Mouse (Mus musculus): ENCODE measurements at regions not wholly inside any gene's neighbourhood (a gene's known extent, or its start where the extent isn't known, plus 50 kb on each side); places are given as distances from the start of the nearest gene placed in this dataset.

GRCm38 (mm10) chr5:148707335-148707734 is 154.7 kb upstream of the Ubl3 start:
- TF ChIP-seq CTCF (conservative IDR thresholded peaks at IDR 0.05; ENCODE audit: low read length) (no peak), NANOG (IDR thresholded peaks at IDR 0.05; ENCODE audit: borderline replicate concordance, low read length) (no peak)

Measured in E14TG2a.4 (cell line).